Mouse (Mus musculus) 3T3-L1 (cell line): Measurements from ENCODE around the gene Phf3.
"Not testable (repeated sequence)": the region's sequence is repeated elsewhere in the genome, so short reads cannot be mapped to it uniquely, and the experiment has no call there.

Source experiments
- DNase-seq: peaks from one replicate; pipeline ENCODE4 v3.0.0-alpha.2; 2015; ENCODE audit warnings: low read depth, low spot score

The Phf3 gene

GRCm38 (mm10) chr1:30770599-30770998, 103.1 kb downstream of the Phf3 start:
- DNase-seq: not testable (repeated sequence)

- DNase-seq: no peak
Observed at GRCm38 (mm10) chr1:30756794-30757193, 116.9 kb downstream of the Phf3 start.

GRCm38 (mm10) chr1:30755453-30756224, 118.1 kb downstream of the Phf3 start:
- no peak for DNase-seq
